Mouse (Mus musculus) thymus, adult 2 months (tissue): ENCODE data around the gene Gm21905.

Experiments used
- CTCF ChIP-seq: fragments of 200-500 bp; IDR thresholded peaks from 2 replicates; pipeline ENCODE4 v1.5.1; 2012; ENCODE audit warnings: mild to moderate bottlenecking, control low read depth, low read length, moderate library complexity, borderline replicate concordance; ENCODE audit not compliant: control insufficient read depth, poor library complexity, insufficient read depth; ENCODE audit errors: extremely low read depth
- POLR2A ChIP-seq: fragments of 200-500 bp; IDR thresholded peaks from 2 replicates; pipeline ENCODE4 v1.6.1; 2012; ENCODE audit warnings: mild to moderate bottlenecking, low read length, control low read depth, moderate library complexity; ENCODE audit not compliant: control insufficient read depth, poor library complexity, insufficient read depth; ENCODE audit errors: extremely low read depth

DNA sequence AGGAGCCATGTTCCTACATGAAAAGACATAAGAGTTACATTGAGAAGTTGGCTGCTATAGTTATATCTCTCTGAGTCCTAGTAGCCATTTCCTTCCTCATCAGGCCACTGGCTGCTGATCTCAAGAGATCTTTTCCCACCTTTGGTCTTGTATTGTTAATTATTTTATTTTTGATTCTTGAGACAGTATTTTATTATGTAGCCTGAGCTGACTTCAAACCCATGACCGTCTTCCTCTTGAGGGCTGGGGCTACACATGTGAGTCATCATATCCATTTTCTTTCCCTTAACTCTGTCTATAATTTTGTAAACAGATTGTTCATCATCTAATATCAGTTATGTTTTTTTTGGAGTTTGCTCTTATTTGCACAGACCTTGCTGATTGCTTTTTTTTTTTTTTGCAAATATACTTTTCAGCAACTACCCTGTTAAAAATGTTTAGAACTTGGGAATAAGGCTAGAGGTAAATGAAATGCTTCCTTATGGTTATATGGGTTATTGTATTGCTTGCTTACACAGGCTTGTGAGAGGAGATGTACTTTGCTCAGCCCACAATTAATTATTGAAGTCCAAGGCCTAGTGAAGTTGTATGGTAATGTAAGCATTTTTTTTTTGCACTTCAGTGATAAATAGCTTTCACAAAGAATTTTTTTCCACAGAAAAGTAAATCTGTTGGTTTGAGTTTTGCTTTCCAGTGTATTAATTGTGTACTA, 2.0 kb downstream of the Gm21905 start:
- TF ChIP-seq CTCF = no peak
- no peak for TF ChIP-seq POLR2A
